In the genomic region with DNA sequence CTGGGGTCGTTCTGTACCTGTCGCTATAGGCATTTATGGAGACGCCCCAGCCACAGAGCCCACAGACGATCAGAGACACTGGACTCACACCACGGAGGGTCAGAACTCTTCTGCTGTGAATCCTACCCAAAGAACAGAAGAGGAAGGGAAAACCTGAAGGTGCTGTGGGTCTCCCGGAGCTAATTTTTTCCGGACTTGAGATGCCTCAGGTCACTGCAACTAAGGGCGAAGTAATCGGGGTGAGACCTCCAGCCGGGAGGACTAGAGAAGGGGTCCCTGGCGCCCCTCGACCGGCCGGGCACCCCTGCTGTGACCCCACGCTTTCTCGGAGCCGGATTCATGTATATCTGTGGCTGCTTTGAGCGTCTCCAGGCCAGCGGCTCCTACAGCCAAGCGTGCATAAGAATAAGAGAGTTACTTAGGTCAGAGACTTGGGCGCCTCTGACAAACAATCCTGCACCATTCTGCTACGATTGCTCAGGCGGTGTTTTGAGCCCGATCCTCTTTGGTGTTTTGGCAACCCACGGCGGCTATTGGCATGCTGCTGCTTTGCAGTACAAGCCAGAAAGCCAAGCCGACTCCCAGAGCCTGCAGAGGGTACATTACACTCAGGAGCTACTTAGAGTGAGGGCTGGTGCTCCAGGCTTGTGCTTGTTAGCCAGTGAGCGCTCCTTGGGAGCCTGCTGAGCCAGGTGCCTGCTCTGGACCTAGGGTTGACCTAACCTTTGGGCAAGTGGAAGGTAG, we compare ENCODE assay signal across 8 mouse cellular contexts. TPM values are rescaled to one million over a fixed set of nuclear protein-coding genes. Genes with fewer than 3 reads are reported as not detected.
DNase-seq lines count a peak whose midpoint lies in the region; ATAC-seq lines count a peak whose summit lies in the region.
"Had no signal": no experiment of that assay in that cellular context is flagged by ENCODE, and none has a peak within 500 bp of the region (broad histone marks: within the 10 kb centered on the region; RNA-seq: fewer than 3 reads in every experiment).

No protein-coding gene starts in this region.

- H3K27me3 ChIP-seq in lung, embryonic 16.5 days (ENCODE audit: control insufficient read depth, insufficient read depth, low read depth, low read length), result no peaks in the 10 kb centered on the region
- no peaks in the 10 kb centered on the region for H3K27me3 ChIP-seq in embryonic facial prominence, embryonic 11.5 days (ENCODE audit: control insufficient read depth, insufficient read depth, low read length)
- no peaks in the 10 kb centered on the region for H3K27me3 ChIP-seq in hindbrain, embryonic 14.5 days (ENCODE audit: control insufficient read depth, insufficient read depth, low read length)
- no peaks in the 10 kb centered on the region for H3K27me3 ChIP-seq in midbrain, embryonic 10.5 days (ENCODE audit: low read depth, poor library complexity, severe bottlenecking)

- 2% methylated on average over 28 of the region's 28 CpGs for WGBS in lung, embryonic 16.5 days
- WGBS in embryonic facial prominence, embryonic 11.5 days, result 2% methylated on average over 28 of the region's 28 CpGs
- WGBS in hindbrain, embryonic 14.5 days, result 3% methylated on average over 28 of the region's 28 CpGs
- 3% methylated on average over 28 of the region's 28 CpGs for WGBS in midbrain, embryonic 10.5 days

- H3K4me1 ChIP-seq in lung, embryonic 16.5 days (replicated peaks; ENCODE audit: control insufficient read depth, insufficient read depth, low read length), result peaks cover 18% of the 10 kb centered on the region
- H3K4me1 ChIP-seq in embryonic facial prominence, embryonic 11.5 days (ENCODE audit: control insufficient read depth, insufficient read depth, low read length), result no peaks in the 10 kb centered on the region; the same call in none of the 2 replicates
- peaks cover 16% of the 10 kb centered on the region for H3K4me1 ChIP-seq in hindbrain, embryonic 14.5 days (replicated peaks; ENCODE audit: control insufficient read depth, insufficient read depth, low read length)
- peaks cover 35% of the 10 kb centered on the region for H3K4me1 ChIP-seq in midbrain, embryonic 10.5 days

- no peak for DNase-seq in lung, postnatal 36 days
- no peak for DNase-seq in embryonic facial prominence, embryonic 11.5 days (ENCODE audit: low spot score)
- no peak for DNase-seq in hindbrain, embryonic 14.5 days (ENCODE audit: low spot score)
- no peak for DNase-seq in midbrain, embryonic 10.5 days (ENCODE audit: low spot score)
- DNase-seq in T-cell, adult 2 months (ENCODE audit: low spot score), result no peak
- no peak for DNase-seq in left cerebral cortex, postnatal 10 days (ENCODE audit: extremely low spot score in 1 of 2, low spot score in 2 of 2)

- peaks cover under 1% of the 10 kb centered on the region for H3K36me3 ChIP-seq in lung, embryonic 16.5 days (ENCODE audit: control insufficient read depth, insufficient read depth, low read length)
- no peaks in the 10 kb centered on the region; the same call in 1 of the 2 replicates for H3K36me3 ChIP-seq in embryonic facial prominence, embryonic 11.5 days (replicated peaks; ENCODE audit: control insufficient read depth, insufficient read depth, low read depth, low read length)
- peaks cover 15% of the 10 kb centered on the region for H3K36me3 ChIP-seq in hindbrain, embryonic 14.5 days (replicated peaks; ENCODE audit: control insufficient read depth, insufficient read depth)
- H3K36me3 ChIP-seq in midbrain, embryonic 10.5 days, result peaks cover 18% of the 10 kb centered on the region

- H3K9me3 ChIP-seq in lung, embryonic 16.5 days (ENCODE audit: control insufficient read depth, low read length), result no peaks in the 10 kb centered on the region
- no peaks in the 10 kb centered on the region for H3K9me3 ChIP-seq in embryonic facial prominence, embryonic 11.5 days (replicated peaks; ENCODE audit: control insufficient read depth, low read length)
- H3K9me3 ChIP-seq in hindbrain, embryonic 14.5 days (ENCODE audit: control insufficient read depth, low read length), result no peaks in the 10 kb centered on the region
- H3K9me3 ChIP-seq in midbrain, embryonic 10.5 days (replicated peaks), result no peaks in the 10 kb centered on the region

- H3K9ac ChIP-seq in lung, embryonic 16.5 days (ENCODE audit: low read length), result peak overlapping the region; percentile 81
- H3K9ac ChIP-seq in embryonic facial prominence, embryonic 11.5 days (replicated peaks; ENCODE audit: low read length), result peak overlapping the region; percentile 61
- H3K9ac ChIP-seq in hindbrain, embryonic 14.5 days, result peak overlapping the region; percentile 69

- 0 out of 2 replicates have a peak, but pooled peaks have one; percentile 3 for ATAC-seq in lung, embryonic 16.5 days (ENCODE audit: low read depth)
- 0 out of 2 replicates have a peak, but pooled peaks have one; percentile 12 for ATAC-seq in embryonic facial prominence, embryonic 11.5 days (replicated peaks; ENCODE audit: insufficient number of reproducible peaks, low FRiP score, low TSS enrichment, low read depth)
- no peak for ATAC-seq in hindbrain, embryonic 14.5 days (ENCODE audit: low FRiP score)

- H3K27ac ChIP-seq in lung, embryonic 16.5 days (ENCODE audit: low read length), result peak overlapping the region; percentile 45; the same call in 1 of the 2 replicates
- H3K27ac ChIP-seq in embryonic facial prominence, embryonic 11.5 days (replicated peaks; ENCODE audit: low read depth, low read length), result 0 out of 2 replicates have a peak overlapping the region, but pooled peaks have one; percentile 0
- H3K27ac ChIP-seq in hindbrain, embryonic 14.5 days, result peak overlapping the region; percentile 14; the same call in 1 of the 2 replicates
- H3K27ac ChIP-seq in midbrain, embryonic 10.5 days (replicated peaks), result peak overlapping the region; percentile 84

- intact Hi-C loops in left cerebral cortex, postnatal 10 days (cut with DNase I), result no loop called here

- peak overlapping the region; percentile 98 for H3K4me2 ChIP-seq in lung, embryonic 16.5 days (ENCODE audit: low read depth, low read length)
- peak overlapping the region; percentile 87 for H3K4me2 ChIP-seq in embryonic facial prominence, embryonic 11.5 days (ENCODE audit: low read depth, low read length)
- H3K4me2 ChIP-seq in hindbrain, embryonic 14.5 days (replicated peaks), result peak overlapping the region; percentile 96

- peak overlapping the region; percentile 85 for H3K4me3 ChIP-seq in lung, embryonic 16.5 days (ENCODE audit: low read length)
- H3K4me3 ChIP-seq in embryonic facial prominence, embryonic 11.5 days (ENCODE audit: low read depth, low read length), result peak overlapping the region; percentile 88
- peak overlapping the region; percentile 70 for H3K4me3 ChIP-seq in hindbrain, embryonic 14.5 days (replicated peaks; ENCODE audit: low read length)
- H3K4me3 ChIP-seq in midbrain, embryonic 10.5 days, result peak overlapping the region; percentile 77

RNA-seq across cellular contexts. Expression of gene Atad3a, which starts 0.6 kb away (rescaled TPM):
- polyA plus RNA-seq in lung, embryonic 16.5 days (2015; fragmentation: Nextera tagmentation; extraction: Ambion mirVana), result 68.4 and 73.3 TPM in 2 replicates
- 79.0 and 87.2 TPM in 2 replicates for polyA plus RNA-seq in embryonic facial prominence, embryonic 11.5 days (2014; fragmentation: Nextera tagmentation; extraction: Ambion mirVana)
- 73.0 and 82.2 TPM in 2 replicates for polyA plus RNA-seq in hindbrain, embryonic 14.5 days (2014; fragmentation: Nextera tagmentation; extraction: Ambion mirVana)
- 115 and 129 TPM in 2 replicates for polyA plus RNA-seq in midbrain, embryonic 10.5 days (2016; fragmentation: Nextera tagmentation; extraction: Ambion mirVana)
- total RNA-seq in left cerebral cortex, postnatal 10 days (2021), result 10 to 100 TPM; 56.0 to 57.9 TPM

RNA-seq across cellular contexts. Expression of gene Vwa1, which starts 13.0 kb away (rescaled TPM):
- 7.5 and 8.6 TPM in 2 replicates for polyA plus RNA-seq in lung, embryonic 16.5 days (2015; fragmentation: Nextera tagmentation; extraction: Ambion mirVana)
- polyA plus RNA-seq in embryonic facial prominence, embryonic 11.5 days (2014; fragmentation: Nextera tagmentation; extraction: Ambion mirVana), result 4.7 and 5.9 TPM in 2 replicates
- 24.7 and 27.6 TPM in 2 replicates for polyA plus RNA-seq in hindbrain, embryonic 14.5 days (2014; fragmentation: Nextera tagmentation; extraction: Ambion mirVana)
- 12.2 and 13.1 TPM in 2 replicates for polyA plus RNA-seq in midbrain, embryonic 10.5 days (2016; fragmentation: Nextera tagmentation; extraction: Ambion mirVana)
- total RNA-seq in left cerebral cortex, postnatal 10 days (2021), result 10 to 100 TPM; 14.6 to 19.3 TPM

RNA-seq across cellular contexts. Expression of gene Tmem88b, which starts 24.1 kb away (rescaled TPM):
- polyA plus RNA-seq in lung, embryonic 16.5 days (2015; fragmentation: Nextera tagmentation; extraction: Ambion mirVana), result 0.15 and 0.21 TPM in 2 replicates
- polyA plus RNA-seq in embryonic facial prominence, embryonic 11.5 days (2014; fragmentation: Nextera tagmentation; extraction: Ambion mirVana), result 0.18 and 0.26 TPM in 2 replicates
- polyA plus RNA-seq in hindbrain, embryonic 14.5 days (2014; fragmentation: Nextera tagmentation; extraction: Ambion mirVana), result 0.84 and 0.93 TPM in 2 replicates
- 0.31 and 0.45 TPM in 2 replicates for polyA plus RNA-seq in midbrain, embryonic 10.5 days (2016; fragmentation: Nextera tagmentation; extraction: Ambion mirVana)
- total RNA-seq in left cerebral cortex, postnatal 10 days (2021), result 1 to 10 TPM; 3.0 to 5.4 TPM

RNA-seq across cellular contexts. Expression of gene Tmem240, which starts 26.9 kb away (rescaled TPM):
- polyA plus RNA-seq in lung, embryonic 16.5 days (2015; fragmentation: Nextera tagmentation; extraction: Ambion mirVana), result 0.15 and 0.29 TPM in 2 replicates
- 0.56 and 0.70 TPM in 2 replicates for polyA plus RNA-seq in embryonic facial prominence, embryonic 11.5 days (2014; fragmentation: Nextera tagmentation; extraction: Ambion mirVana)
- 8.8 and 9.3 TPM in 2 replicates for polyA plus RNA-seq in hindbrain, embryonic 14.5 days (2014; fragmentation: Nextera tagmentation; extraction: Ambion mirVana)
- 0.65 and 1.2 TPM in 2 replicates for polyA plus RNA-seq in midbrain, embryonic 10.5 days (2016; fragmentation: Nextera tagmentation; extraction: Ambion mirVana)
- 10 to 100 TPM; 63.6 to 68.8 TPM for total RNA-seq in left cerebral cortex, postnatal 10 days (2021)

RNA-seq across cellular contexts. Expression of gene Ankrd65, which starts 28.7 kb away (rescaled TPM):
- polyA plus RNA-seq in lung, embryonic 16.5 days (2015; fragmentation: Nextera tagmentation; extraction: Ambion mirVana), result 0.69 and 1.0 TPM in 2 replicates
- not detected in 2 replicates for polyA plus RNA-seq in embryonic facial prominence, embryonic 11.5 days (2014; fragmentation: Nextera tagmentation; extraction: Ambion mirVana)
- polyA plus RNA-seq in hindbrain, embryonic 14.5 days (2014; fragmentation: Nextera tagmentation; extraction: Ambion mirVana), result not detected in 2 replicates
- polyA plus RNA-seq in midbrain, embryonic 10.5 days (2016; fragmentation: Nextera tagmentation; extraction: Ambion mirVana), result not detected in 2 replicates
- not detected for total RNA-seq in left cerebral cortex, postnatal 10 days (2021)
- total RNA-seq: hematopoietic stem cell, adult 5-6 weeks had no signal

Comparison
In these comparisons a context has a peak if more than half of its experiments do, and no peak if none do; other contexts are left out.
1. H3K27ac ChIP-seq: peak in every context shown above with its lines; median percentile 84 in midbrain, embryonic 10.5 days; 45 in lung, embryonic 16.5 days; 14 in hindbrain, embryonic 14.5 days; 0 in embryonic facial prominence, embryonic 11.5 days.